Mouse (Mus musculus) stomach, embryonic 16.5 days (tissue): Measurements from ENCODE around the gene Pla2r1. TPM values are rescaled to one million over a fixed set of nuclear protein-coding genes. Genes with fewer than 3 reads are reported as not detected.

Experiments
- ATAC-seq: fragments of 200-750 bp; cut with Nextera tagmentation; 2 replicates; pipeline ENCODE4 v1.8.0; 2017; ENCODE audit warnings: moderate number of reproducible peaks, moderate TSS enrichment; ENCODE audit not compliant: insufficient read depth, low FRiP score
- H3K27ac ChIP-seq: fragments of 300-500 bp; sonication (generic); 2 replicates; pipeline ENCODE4 v1.5.1; 2014; ENCODE audit warnings: low read length
- H3K27me3 ChIP-seq: fragments of 300-500 bp; sonication (generic); 2 replicates; pipeline ENCODE4 v1.6.1; 2014; ENCODE audit warnings: low read length, control low read depth, mixed read lengths; ENCODE audit not compliant: control insufficient read depth, insufficient read depth
- H3K36me3 ChIP-seq: fragments of 300-500 bp; sonication (generic); 2 replicates; pipeline ENCODE4 v1.6.1; 2014; ENCODE audit warnings: low read length; ENCODE audit not compliant: control insufficient read depth, insufficient read depth
- H3K4me1 ChIP-seq: fragments of 300-500 bp; sonication (generic); 2 replicates; pipeline ENCODE4 v1.6.1; 2014; ENCODE audit warnings: low read length, control low read depth, mixed read lengths; ENCODE audit not compliant: control insufficient read depth, insufficient read depth
- H3K4me2 ChIP-seq: fragments of 300-500 bp; sonication (generic); 2 replicates; pipeline ENCODE4 v1.6.1; 2014; ENCODE audit warnings: low read depth, low read length, mixed read lengths
- H3K4me3 ChIP-seq: fragments of 300-500 bp; sonication (generic); replicated peaks from 2 replicates; pipeline ENCODE4 v1.5.1; 2014; ENCODE audit warnings: mild to moderate bottlenecking, low read length
- H3K9ac ChIP-seq: fragments of 300-500 bp; sonication (generic); 2 replicates; pipeline ENCODE4 v1.6.1; 2014; ENCODE audit warnings: low read length
- H3K9me3 ChIP-seq: fragments of 300-500 bp; sonication (generic); replicated peaks from 2 replicates; pipeline ENCODE4 v1.6.1; 2016; ENCODE audit warnings: low read length, control low read depth; ENCODE audit not compliant: control insufficient read depth
- WGBS: fragments of 180-500 bp; shearing (Covaris S2); extraction: QIAGEN DNeasy Blood & Tissue Kit; methylation state at CpG from one replicate; pipeline ENCODE4 v1.1.7; 2014; 5-methylcytosine and 5-hydroxymethylcytosine counted together
- polyA plus RNA-seq: library from polyadenylated mRNA; unstranded; fragments of >200 nt; fragmentation: Nextera tagmentation; extraction: Ambion mirVana; gene quantifications from 2 replicates; pipeline ENCODE4 v1.2.1, GENCODE M21; 2015

Gene Pla2r1
- polyA plus RNA-seq, 1 experiment from 2014 or later = 3.3 TPM

DNA sequence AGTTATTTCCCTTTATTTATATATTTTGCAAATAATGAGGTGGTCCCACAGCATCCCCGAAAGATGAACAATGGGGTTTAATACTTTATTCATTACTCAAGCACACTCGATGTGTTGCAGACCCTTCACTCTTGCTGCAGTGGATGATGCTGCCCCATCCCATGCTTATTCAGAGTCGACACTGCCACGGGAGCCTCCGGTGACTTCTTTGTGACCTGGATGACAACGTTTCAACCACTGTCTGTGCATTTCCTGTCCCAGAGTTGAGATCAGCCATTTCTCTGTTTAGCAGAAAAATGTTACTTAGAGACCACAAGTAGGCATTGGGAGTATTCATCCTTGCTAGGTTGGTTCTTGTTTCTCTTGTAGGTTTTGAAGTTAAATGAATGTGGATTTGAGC lies 159.3 kb downstream of the Pla2r1 start:
- Histone ChIP-seq H3K27me3 (no peaks in the 10 kb centered on the region), H3K4me3 (no peak overlapping the region), H3K27ac (no peak overlapping the region), H3K36me3 (no peaks in the 10 kb centered on the region), H3K9me3 (no peaks in the 10 kb centered on the region), H3K9ac (no peak overlapping the region), H3K4me1 (no peaks in the 10 kb centered on the region), H3K4me2 (no peak overlapping the region)
- WGBS = 60% methylated on average over 6 of the region's 6 CpGs
- no peak for ATAC-seq

DNA sequence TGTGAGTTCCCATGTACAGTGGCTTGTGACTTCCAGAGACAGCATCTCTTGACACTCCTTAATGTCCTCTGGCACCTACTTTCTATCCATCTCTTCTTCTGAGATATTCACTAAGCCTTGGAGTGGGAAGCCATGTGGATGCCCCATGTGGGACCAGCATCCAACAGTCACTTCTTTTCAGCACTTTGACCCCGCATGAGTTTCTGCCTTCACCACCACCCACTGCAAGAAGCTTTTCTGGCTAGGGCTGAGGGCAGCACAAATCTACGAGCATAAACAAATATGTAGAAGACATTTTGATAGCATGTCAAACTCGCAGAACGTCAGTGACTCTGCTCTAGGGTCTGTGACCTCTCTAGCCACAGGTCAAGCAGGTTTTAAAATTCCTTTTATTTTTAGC lies 160.8 kb downstream of the Pla2r1 start:
- H3K9me3 ChIP-seq = no peaks in the 10 kb centered on the region
- no peaks in the 10 kb centered on the region for H3K36me3 ChIP-seq
- WGBS = 46% methylated on average over 4 of the region's 4 CpGs
- no peaks in the 10 kb centered on the region for H3K4me1 ChIP-seq
- H3K9ac ChIP-seq = no peak overlapping the region
- ATAC-seq = no peak
- no peaks in the 10 kb centered on the region for H3K27me3 ChIP-seq
- no peak overlapping the region for H3K4me3 ChIP-seq
- no peak overlapping the region for H3K27ac ChIP-seq
- no peak overlapping the region for H3K4me2 ChIP-seq

DNA sequence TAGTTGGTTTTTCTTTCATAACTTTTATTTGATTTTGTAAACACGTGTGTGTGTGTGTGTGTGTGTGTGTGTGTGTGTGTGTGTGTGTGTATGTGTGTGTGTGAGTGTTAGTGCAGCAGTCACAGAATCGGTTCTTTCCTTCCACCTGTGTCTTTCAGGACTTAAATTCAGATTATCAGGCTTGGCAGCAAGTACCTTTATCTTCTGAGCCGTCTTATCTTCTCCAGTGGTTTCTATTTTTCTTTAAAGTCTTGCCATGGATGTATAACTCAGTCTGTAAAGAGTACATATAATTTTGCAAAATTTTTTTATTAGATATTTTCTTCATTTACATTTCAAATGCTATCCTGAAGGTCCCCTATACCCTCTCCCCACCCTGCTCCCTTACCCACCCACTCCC lies 165.7 kb downstream of the Pla2r1 start:
- Histone ChIP-seq H3K27me3 (no peaks in the 10 kb centered on the region), H3K4me3 (no peak overlapping the region), H3K9me3 (no peaks in the 10 kb centered on the region), H3K27ac (no peak overlapping the region), H3K4me2 (no peak overlapping the region), H3K36me3 (no peaks in the 10 kb centered on the region), H3K4me1 (no peaks in the 10 kb centered on the region), H3K9ac (no peak overlapping the region)
- WGBS = 67% methylated on average over 3 of the region's 3 CpGs
- no peak for ATAC-seq

DNA sequence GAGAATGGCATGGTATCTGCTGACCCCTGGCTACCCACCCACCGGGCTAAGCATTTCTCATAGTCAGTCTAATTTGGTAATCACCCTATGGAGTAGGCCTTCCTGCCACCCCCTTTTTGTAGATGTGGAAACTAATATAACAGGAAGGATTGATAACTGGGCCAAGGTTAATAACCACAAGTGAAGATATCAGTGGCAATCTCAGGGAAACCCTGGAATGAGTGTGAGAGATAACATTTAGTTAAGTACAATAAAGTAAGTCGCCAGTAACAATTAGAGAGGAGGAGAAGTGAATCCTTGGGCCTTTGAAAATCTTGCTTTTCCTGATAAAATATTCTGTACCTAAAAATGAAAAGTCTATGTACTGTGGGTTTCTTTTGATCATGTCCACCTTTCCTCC lies 166.3 kb downstream of the Pla2r1 start:
- H3K36me3 ChIP-seq = no peaks in the 10 kb centered on the region
- 66% methylated on average over 2 of the region's 2 CpGs for WGBS

DNA sequence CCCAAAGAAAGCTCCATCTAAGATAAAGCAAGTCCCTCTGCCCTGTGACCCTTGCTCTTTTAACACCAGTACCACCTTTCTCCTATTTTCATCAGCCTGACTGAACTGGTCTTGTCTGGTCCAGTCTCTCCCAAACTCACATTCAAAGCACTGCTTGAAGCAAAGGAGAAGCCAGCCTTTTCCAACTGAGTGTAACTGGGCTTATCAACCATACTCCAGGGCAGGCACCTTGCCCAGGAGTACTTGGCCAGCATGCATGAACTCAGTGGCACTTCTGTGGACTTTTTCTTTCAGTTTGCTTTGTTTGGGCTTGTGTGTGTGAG lies 168.4 kb downstream of the Pla2r1 start:
- H3K27ac ChIP-seq = no peak overlapping the region
- no peak for ATAC-seq

More for the DNA sequence above, 166.3 kb downstream of the Pla2r1 start:
- Histone ChIP-seq H3K4me2 (no peak overlapping the region), H3K4me1 (no peaks in the 10 kb centered on the region), H3K27ac (no peak overlapping the region), H3K4me3 (no peak overlapping the region), H3K27me3 (no peaks in the 10 kb centered on the region), H3K9ac (no peak overlapping the region), H3K9me3 (no peaks in the 10 kb centered on the region)
- ATAC-seq = no peak

DNA sequence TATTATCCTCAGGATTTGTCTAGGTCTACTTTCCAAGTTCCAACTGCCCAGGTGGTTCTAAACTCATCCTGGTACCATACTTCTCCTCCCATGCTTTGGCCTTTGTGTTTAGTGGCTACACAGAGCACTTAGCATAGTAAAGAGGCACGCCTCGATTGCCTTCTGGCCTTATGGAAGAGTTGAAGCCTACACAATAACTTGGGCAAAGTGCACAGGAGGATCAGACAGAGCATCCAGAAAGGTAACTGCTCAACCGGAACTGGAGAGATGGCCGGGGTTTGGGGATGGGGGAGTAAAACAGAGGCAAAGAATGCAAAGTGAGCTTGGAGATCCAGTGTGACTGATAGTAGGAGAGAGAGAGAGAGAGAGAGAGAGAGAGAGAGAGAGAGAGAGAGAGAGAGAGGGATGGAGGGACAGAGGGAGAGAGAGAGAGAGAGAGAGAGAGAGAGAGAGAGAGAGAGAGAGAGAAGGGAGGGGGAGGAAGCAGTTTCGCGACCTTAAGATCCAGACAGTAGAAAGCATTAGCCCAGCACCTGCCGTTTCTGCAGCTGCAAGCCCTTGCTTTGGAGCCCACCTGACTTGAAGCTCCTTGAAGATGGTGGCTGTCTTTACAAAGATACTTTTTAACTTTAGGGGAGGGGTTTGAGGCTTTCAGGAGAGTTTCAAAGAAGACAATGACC lies 168.9 kb downstream of the Pla2r1 start:
- no peaks in the 10 kb centered on the region for H3K4me1 ChIP-seq
- H3K9ac ChIP-seq = no peak overlapping the region
- H3K27me3 ChIP-seq = no peaks in the 10 kb centered on the region
- ATAC-seq = no peak
- H3K4me3 ChIP-seq = no peak overlapping the region
- 55% methylated on average over 7 of the region's 7 CpGs for WGBS
- H3K27ac ChIP-seq = no peak overlapping the region
- H3K36me3 ChIP-seq = no peaks in the 10 kb centered on the region
- H3K4me2 ChIP-seq = no peak overlapping the region
- no peaks in the 10 kb centered on the region for H3K9me3 ChIP-seq

More for the DNA sequence above, 168.4 kb downstream of the Pla2r1 start:
- Histone ChIP-seq H3K27me3 (no peaks in the 10 kb centered on the region), H3K36me3 (no peaks in the 10 kb centered on the region), H3K9me3 (no peaks in the 10 kb centered on the region), H3K9ac (no peak overlapping the region), H3K4me2 (no peak overlapping the region), H3K4me1 (no peaks in the 10 kb centered on the region), H3K4me3 (no peak overlapping the region)

DNA sequence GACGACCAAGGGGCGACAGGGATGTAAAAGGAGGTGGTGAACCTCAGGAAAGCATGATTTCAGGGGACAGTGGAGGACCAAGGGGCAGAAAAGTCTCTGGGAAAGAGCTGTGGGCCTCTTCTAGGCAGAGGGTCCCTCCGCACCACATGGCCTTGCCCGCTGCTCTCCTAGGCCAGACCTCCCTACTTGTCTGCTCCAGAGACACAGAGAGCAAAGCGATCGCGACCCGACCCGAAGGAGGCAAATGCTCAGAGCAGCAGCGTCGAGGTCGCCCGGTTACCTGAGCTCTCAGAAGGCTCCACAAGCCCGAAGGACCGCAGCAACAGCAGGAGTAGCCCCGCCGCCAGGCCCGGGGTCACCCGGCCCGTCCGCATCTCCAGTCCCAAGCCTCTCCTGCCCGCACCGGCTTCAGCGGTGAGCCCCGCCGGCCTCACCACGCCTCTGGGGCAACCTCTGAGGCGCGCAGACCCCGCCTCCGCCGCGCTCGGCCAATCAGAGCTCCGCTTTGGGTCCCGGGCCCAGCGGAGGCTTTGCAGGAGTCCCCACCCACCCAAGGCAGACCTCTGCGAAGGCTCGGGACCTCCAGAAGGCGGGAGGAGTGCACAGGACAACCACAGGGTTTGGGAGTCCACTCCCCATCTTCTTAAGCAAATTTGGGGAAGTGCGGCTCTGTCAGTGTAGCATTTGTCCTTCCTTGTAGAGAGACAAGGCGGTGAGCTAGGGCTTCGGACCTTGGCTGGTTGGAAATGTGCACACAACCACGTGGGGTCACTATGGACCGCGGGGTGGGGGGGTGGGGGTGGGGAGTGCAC lies 170.0 kb downstream of the Pla2r1 start, which contains the start of gene Ly75:
Gene Ly75 (minus strand): TSS at position 446 of the 812 bp plus-strand sequence.
- no peaks in the 10 kb centered on the region for H3K9me3 ChIP-seq
- peak within 1 kb of the TSS; percentile 65 for H3K4me3 ChIP-seq
- no peaks in the 10 kb centered on the region for H3K4me1 ChIP-seq
- peak within 1 kb of the TSS; percentile 76 for H3K4me2 ChIP-seq
- H3K27ac ChIP-seq = no peak within 1 kb of the TSS
- H3K9ac ChIP-seq = peak within 1 kb of the TSS; percentile 63
- peak; percentile 98 for ATAC-seq
- H3K36me3 ChIP-seq = no peaks in the 10 kb centered on the region
- H3K27me3 ChIP-seq = no peaks in the 10 kb centered on the region
- 1% methylated on average over 46 of the region's 46 CpGs for WGBS

DNA sequence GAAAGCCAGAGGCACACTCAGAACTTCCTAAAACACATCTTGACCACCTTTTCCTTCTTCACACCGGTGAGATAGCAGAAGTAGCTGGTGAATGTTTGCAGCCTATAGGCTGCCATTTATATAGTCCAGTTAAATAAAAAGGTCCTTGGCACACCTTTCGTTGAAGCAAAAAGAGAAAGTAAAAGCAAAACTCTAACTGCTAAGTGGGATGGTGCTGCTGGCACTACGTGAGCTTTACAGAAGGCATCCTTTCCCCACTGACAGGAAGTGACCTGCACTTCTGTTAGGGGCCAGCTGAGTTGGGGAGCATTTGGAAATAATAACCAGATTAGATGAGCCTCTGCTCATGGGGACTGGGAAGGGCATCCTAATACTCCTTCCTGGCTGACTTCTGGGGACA lies 170.8 kb downstream of the Pla2r1 start:
- no peak overlapping the region for H3K27ac ChIP-seq
- H3K4me2 ChIP-seq = peak overlapping the region; percentile 76
- H3K4me1 ChIP-seq = no peaks in the 10 kb centered on the region
- H3K9me3 ChIP-seq = no peaks in the 10 kb centered on the region
- peak overlapping the region; percentile 65 for H3K4me3 ChIP-seq
- H3K9ac ChIP-seq = no peak overlapping the region
- no peaks in the 10 kb centered on the region for H3K36me3 ChIP-seq
- no peaks in the 10 kb centered on the region for H3K27me3 ChIP-seq
- WGBS = 76% methylated on average over 3 of the region's 3 CpGs
- no peak for ATAC-seq

DNA sequence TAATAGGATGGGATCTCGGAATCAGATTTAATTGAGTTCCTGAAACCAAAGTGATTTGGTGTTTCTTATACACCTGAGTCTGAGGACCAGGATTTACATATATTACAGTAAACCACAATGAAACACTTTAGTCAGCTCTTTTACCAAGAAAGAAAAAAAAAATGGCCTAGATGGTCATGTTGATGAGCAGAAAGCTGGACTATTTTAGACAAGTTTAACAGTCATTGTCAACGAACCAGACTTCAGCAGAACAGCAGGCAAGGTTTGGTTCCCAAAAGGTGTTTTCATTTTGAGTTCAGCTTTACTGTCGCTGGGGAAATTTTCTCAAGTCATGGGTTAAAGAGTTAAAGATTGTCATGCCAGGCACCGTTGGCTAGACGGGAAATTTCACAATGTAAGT lies 175.8 kb downstream of the Pla2r1 start:
- WGBS = 77% methylated on average over 5 of the region's 5 CpGs
- H3K9me3 ChIP-seq = no peaks in the 10 kb centered on the region

More for the DNA sequence above, 175.8 kb downstream of the Pla2r1 start:
- Histone ChIP-seq H3K27ac (no peak overlapping the region), H3K9ac (no peak overlapping the region), H3K4me2 (no peak overlapping the region), H3K27me3 (no peaks in the 10 kb centered on the region), H3K4me3 (no peak overlapping the region), H3K36me3 (no peaks in the 10 kb centered on the region), H3K4me1 (no peaks in the 10 kb centered on the region)
- no peak for ATAC-seq
